Mouse (Mus musculus): ENCODE measurements around the gene Dpp9. TPM values are rescaled to one million over a fixed set of nuclear protein-coding genes. Genes with fewer than 3 reads are reported as not detected.
A peak's percentile ranks its signal among the peaks of the same experiment; 100 is the strongest.

The Dpp9 gene
- polyA plus RNA-seq, 1 experiment from 2014 or later = 19.6 TPM

GRCm38 (mm10) chr17:56229943-56230342, 11.2 kb upstream of the Dpp9 start:
- Histone ChIP-seq H3K4me3 (replicated peaks) (no peak overlapping the region), H3K9ac (no peak overlapping the region), H3K36me3 (replicated peaks) (no peaks in the 10 kb centered on the region), H3K27ac (replicated peaks) (no peak overlapping the region), H3K4me1 (replicated peaks) (peaks cover 6% of the 10 kb centered on the region; the same call in 1 of the 2 replicates), H3K4me2 (no peak overlapping the region), H3K27me3 (no peaks in the 10 kb centered on the region), H3K9me3 (replicated peaks) (no peaks in the 10 kb centered on the region)
- WGBS (ENCODE audit: insufficient replicate concordance) = 53% methylated on average over 10 of the region's 10 CpGs
- ATAC-seq (ENCODE audit: insufficient read depth) = no peak

DNA sequence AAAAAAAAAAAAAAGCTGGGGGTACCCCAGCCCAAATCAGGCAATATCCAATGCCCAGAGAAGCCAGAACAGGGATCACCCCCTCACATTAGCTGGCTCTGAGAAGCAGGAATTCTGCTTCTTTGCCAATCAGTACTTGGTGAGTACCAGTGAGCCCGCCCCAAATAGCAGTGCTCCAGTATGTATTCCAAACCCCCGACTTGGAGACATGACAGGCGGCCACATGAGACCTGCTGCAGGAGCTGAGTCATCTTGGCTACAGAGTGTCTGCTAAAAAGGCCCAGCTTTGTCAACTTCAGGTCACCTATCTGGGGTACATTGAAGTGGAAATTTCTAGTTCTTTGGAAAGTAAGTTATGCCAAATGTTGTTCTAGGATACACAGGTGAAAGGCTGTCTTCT, 7.9 kb upstream of the Dpp9 start:
- no peaks in the 10 kb centered on the region for H3K9me3 ChIP-seq (replicated peaks)
- 47% methylated on average over 3 of the region's 3 CpGs for WGBS (ENCODE audit: insufficient replicate concordance)
- no peaks in the 10 kb centered on the region for H3K4me1 ChIP-seq (replicated peaks)
- no peak overlapping the region for H3K9ac ChIP-seq
- H3K27me3 ChIP-seq = no peaks in the 10 kb centered on the region
- H3K4me2 ChIP-seq = no peak overlapping the region
- H3K36me3 ChIP-seq (replicated peaks) = no peaks in the 10 kb centered on the region
- no peak overlapping the region for H3K4me3 ChIP-seq (replicated peaks)
- no peak for ATAC-seq (ENCODE audit: insufficient read depth)
- no peak overlapping the region for H3K27ac ChIP-seq (replicated peaks)

DNA sequence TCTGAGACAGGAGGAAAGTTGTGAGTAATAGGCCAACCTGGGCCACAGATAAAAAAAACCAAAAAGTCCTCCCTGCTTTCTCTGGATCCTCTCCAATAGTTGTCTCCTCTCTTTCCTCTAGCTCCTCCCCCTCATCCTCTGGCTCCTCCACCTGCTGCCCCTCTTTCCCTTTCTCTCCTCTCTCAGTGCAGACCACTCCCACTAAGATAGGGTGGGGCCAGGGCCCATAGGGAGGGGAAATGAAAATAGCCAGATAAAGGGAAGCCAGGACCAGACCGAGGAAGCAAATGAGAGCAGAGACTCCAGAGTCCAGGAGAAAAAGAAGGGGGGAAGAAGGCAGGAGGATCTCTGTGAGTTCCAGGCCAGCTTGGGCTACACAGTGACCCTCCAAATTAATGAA, 6.2 kb upstream of the Dpp9 start:
- ATAC-seq (ENCODE audit: insufficient read depth) = no peak
- peaks cover 5% of the 10 kb centered on the region; the same call in 1 of the 2 replicates for H3K4me1 ChIP-seq (replicated peaks)
- 22% methylated on average over 1 of the region's 1 CpGs for WGBS (ENCODE audit: insufficient replicate concordance)
- no peak overlapping the region for H3K4me3 ChIP-seq (replicated peaks)
- H3K27me3 ChIP-seq = no peaks in the 10 kb centered on the region
- no peak overlapping the region for H3K4me2 ChIP-seq
- no peak overlapping the region for H3K9ac ChIP-seq
- no peak overlapping the region for H3K27ac ChIP-seq (replicated peaks)
- no peaks in the 10 kb centered on the region for H3K9me3 ChIP-seq (replicated peaks)
- H3K36me3 ChIP-seq (replicated peaks) = no peaks in the 10 kb centered on the region

GRCm38 (mm10) chr17:56219805-56220204, 1.1 kb upstream of the Dpp9 start:
- peak overlapping the region; percentile 84 for H3K27ac ChIP-seq (replicated peaks)
- H3K36me3 ChIP-seq (replicated peaks) = 0 out of 2 replicates have a peak, but pooled peaks cover 3% of the 10 kb centered on the region
- H3K4me2 ChIP-seq = peak overlapping the region; percentile 84
- no peaks in the 10 kb centered on the region for H3K9me3 ChIP-seq (replicated peaks)
- H3K4me1 ChIP-seq (replicated peaks) = peaks cover 41% of the 10 kb centered on the region
- no peaks in the 10 kb centered on the region for H3K27me3 ChIP-seq
- no peak overlapping the region for H3K9ac ChIP-seq
- 29% methylated on average over 3 of the region's 3 CpGs for WGBS (ENCODE audit: insufficient replicate concordance)
- H3K4me3 ChIP-seq (replicated peaks) = 0 out of 2 replicates have a peak overlapping the region, but pooled peaks have one; percentile 79
- ATAC-seq (ENCODE audit: insufficient read depth) = no peak

GRCm38 (mm10) chr17:56219251-56219650, 546 bp upstream of the Dpp9 start:
- no peaks in the 10 kb centered on the region for H3K9me3 ChIP-seq (replicated peaks)
- no peak; the same call in 1 of the 2 replicates for ATAC-seq (ENCODE audit: insufficient read depth)
- WGBS (ENCODE audit: insufficient replicate concordance) = 28% methylated on average over 12 of the region's 12 CpGs
- H3K27ac ChIP-seq (replicated peaks) = peak overlapping the region; percentile 84
- H3K36me3 ChIP-seq (replicated peaks) = 0 out of 2 replicates have a peak, but pooled peaks cover 3% of the 10 kb centered on the region
- H3K4me3 ChIP-seq (replicated peaks) = peak overlapping the region; percentile 79
- H3K9ac ChIP-seq = peak overlapping the region; percentile 84
- peaks cover 41% of the 10 kb centered on the region for H3K4me1 ChIP-seq (replicated peaks)
- no peaks in the 10 kb centered on the region for H3K27me3 ChIP-seq
- H3K4me2 ChIP-seq = peak overlapping the region; percentile 84

DNA sequence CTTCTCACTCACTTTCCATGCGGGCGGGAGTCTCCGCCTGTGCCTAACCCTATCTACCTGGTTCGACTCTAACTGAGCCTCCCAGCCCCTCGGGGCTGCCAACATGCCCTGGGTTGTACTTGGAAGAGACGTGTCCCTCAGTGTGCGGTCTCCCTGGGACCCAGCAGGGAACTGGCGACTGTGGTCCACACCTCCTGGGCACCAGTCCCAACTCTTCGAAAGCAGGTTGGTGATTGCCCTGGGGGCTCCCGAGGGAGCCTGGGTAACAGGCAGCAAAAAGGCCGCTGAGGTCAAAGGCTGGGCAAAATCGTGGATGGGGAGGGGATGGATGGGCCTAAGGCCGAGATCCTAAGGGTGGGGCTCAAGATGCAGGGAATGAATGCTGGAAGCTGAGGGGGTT, 1.0 kb downstream of the Dpp9 start:
- Histone ChIP-seq H3K36me3 (replicated peaks) (0 out of 2 replicates have a peak, but pooled peaks cover 3% of the 10 kb centered on the region), H3K4me1 (replicated peaks) (peaks cover 47% of the 10 kb centered on the region), H3K4me3 (replicated peaks) (peak overlapping the region; percentile 79), H3K4me2 (peak overlapping the region; percentile 84), H3K9ac (peak overlapping the region; percentile 84), H3K27me3 (no peaks in the 10 kb centered on the region), H3K9me3 (replicated peaks) (no peaks in the 10 kb centered on the region), H3K27ac (replicated peaks) (peak overlapping the region; percentile 84; the same call in 1 of the 2 replicates)
- ATAC-seq (ENCODE audit: insufficient read depth) = no peak
- WGBS (ENCODE audit: insufficient replicate concordance) = 68% methylated on average over 13 of the region's 13 CpGs

DNA sequence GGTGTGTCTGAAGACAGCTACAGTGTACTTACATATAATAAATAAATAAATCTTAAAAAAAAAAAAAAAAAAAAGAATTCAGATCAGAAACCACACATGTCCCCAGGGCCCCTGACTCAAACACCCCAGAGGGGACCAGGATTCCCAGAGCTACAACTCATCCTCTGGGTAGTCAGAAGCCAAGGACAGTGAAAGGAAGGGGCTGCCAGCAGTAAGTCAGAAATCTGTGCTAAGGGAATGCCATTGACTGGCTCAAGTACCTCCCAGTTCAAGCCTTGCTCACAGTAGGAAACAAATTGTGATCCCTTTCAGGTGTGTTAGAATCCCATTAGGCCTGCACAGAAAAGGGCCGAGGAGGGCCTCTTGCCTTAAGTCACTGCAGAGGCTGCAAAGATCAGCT, 4.5 kb downstream of the Dpp9 start:
- Histone ChIP-seq H3K27ac (replicated peaks) (no peak overlapping the region), H3K9ac (no peak overlapping the region), H3K4me3 (replicated peaks) (no peak overlapping the region), H3K9me3 (replicated peaks) (no peaks in the 10 kb centered on the region), H3K36me3 (replicated peaks) (peaks cover 32% of the 10 kb centered on the region), H3K27me3 (no peaks in the 10 kb centered on the region), H3K4me1 (replicated peaks) (peaks cover 44% of the 10 kb centered on the region), H3K4me2 (no peak overlapping the region)
- no peak for ATAC-seq (ENCODE audit: insufficient read depth)
- WGBS (ENCODE audit: insufficient replicate concordance) = 63% methylated on average over 1 of the region's 1 CpGs

GRCm38 (mm10) chr17:56212676-56213075, 6.0 kb downstream of the Dpp9 start:
- H3K4me1 ChIP-seq (replicated peaks) = peaks cover 46% of the 10 kb centered on the region
- peak; percentile 58 for ATAC-seq (ENCODE audit: insufficient read depth)
- peaks cover 42% of the 10 kb centered on the region for H3K36me3 ChIP-seq (replicated peaks)
- 18% methylated on average over 6 of the region's 6 CpGs for WGBS (ENCODE audit: insufficient replicate concordance)
- peak overlapping the region; percentile 69 for H3K27ac ChIP-seq (replicated peaks)
- H3K4me3 ChIP-seq (replicated peaks) = no peak overlapping the region
- no peak overlapping the region for H3K9ac ChIP-seq
- H3K27me3 ChIP-seq = no peaks in the 10 kb centered on the region
- no peaks in the 10 kb centered on the region for H3K9me3 ChIP-seq (replicated peaks)
- peak overlapping the region; percentile 5; the same call in 1 of the 2 replicates for H3K4me2 ChIP-seq

GRCm38 (mm10) chr17:56211090-56211489, 7.6 kb downstream of the Dpp9 start:
- no peak for ATAC-seq (ENCODE audit: insufficient read depth)
- 73% methylated on average over 2 of the region's 2 CpGs for WGBS (ENCODE audit: insufficient replicate concordance)
- Histone ChIP-seq H3K4me1 (replicated peaks) (peaks cover 45% of the 10 kb centered on the region), H3K9ac (no peak overlapping the region), H3K4me2 (no peak overlapping the region), H3K27ac (replicated peaks) (no peak overlapping the region), H3K36me3 (replicated peaks) (peaks cover 49% of the 10 kb centered on the region), H3K9me3 (replicated peaks) (no peaks in the 10 kb centered on the region), H3K27me3 (no peaks in the 10 kb centered on the region), H3K4me3 (replicated peaks) (no peak overlapping the region)

GRCm38 (mm10) chr17:56208821-56209220, 9.9 kb downstream of the Dpp9 start:
- no peak for ATAC-seq (ENCODE audit: insufficient read depth)
- no peaks in the 10 kb centered on the region for H3K27me3 ChIP-seq
- peaks cover 44% of the 10 kb centered on the region for H3K4me1 ChIP-seq (replicated peaks)
- H3K4me2 ChIP-seq = no peak overlapping the region
- H3K27ac ChIP-seq (replicated peaks) = no peak overlapping the region
- no peak overlapping the region for H3K9ac ChIP-seq
- 75% methylated on average over 3 of the region's 3 CpGs for WGBS (ENCODE audit: insufficient replicate concordance)
- peaks cover 68% of the 10 kb centered on the region for H3K36me3 ChIP-seq (replicated peaks)
- H3K9me3 ChIP-seq (replicated peaks) = no peaks in the 10 kb centered on the region
- H3K4me3 ChIP-seq (replicated peaks) = no peak overlapping the region

GRCm38 (mm10) chr17:56207963-56208530, 10.7 kb downstream of the Dpp9 start:
- Histone ChIP-seq H3K27ac (replicated peaks) (no peak overlapping the region), H3K9me3 (replicated peaks) (no peaks in the 10 kb centered on the region), H3K4me2 (no peak overlapping the region), H3K27me3 (no peaks in the 10 kb centered on the region), H3K9ac (no peak overlapping the region), H3K4me3 (replicated peaks) (no peak overlapping the region), H3K36me3 (replicated peaks) (peaks cover 76% of the 10 kb centered on the region), H3K4me1 (replicated peaks) (peaks cover 42% of the 10 kb centered on the region)
- no peak for ATAC-seq (ENCODE audit: insufficient read depth)
- WGBS (ENCODE audit: insufficient replicate concordance) = 78% methylated on average over 9 of the region's 9 CpGs

Measured in liver, embryonic 15.5 days (tissue).